Mouse (Mus musculus) heart, postnatal 4 days (tissue): ENCODE data around the gene Gm21852. TPM values are rescaled to one million over a fixed set of nuclear protein-coding genes. Genes with fewer than 3 reads are reported as not detected.
"Not testable (repeated sequence)": the region's sequence is repeated elsewhere in the genome, so short reads cannot be mapped to it uniquely, and the experiment has no call there.

Source experiments
- DNase-seq: peaks from one replicate; pipeline ENCODE4 v3.0.0; 2021
- microRNA-seq, 2 experiments: library from miRNA; unstranded; fragments of <30 nt; microRNA quantifications; one replicate each; pipeline ENCODE4 v1.2.0; 2021 to 2022
- total RNA-seq, 2 experiments: library from RNA; stranded (reverse); gene quantifications; 2 replicates each; pipeline ENCODE4 v1.2.3; 2021

Gm21852 gene
- not detected for total RNA-seq

DNA sequence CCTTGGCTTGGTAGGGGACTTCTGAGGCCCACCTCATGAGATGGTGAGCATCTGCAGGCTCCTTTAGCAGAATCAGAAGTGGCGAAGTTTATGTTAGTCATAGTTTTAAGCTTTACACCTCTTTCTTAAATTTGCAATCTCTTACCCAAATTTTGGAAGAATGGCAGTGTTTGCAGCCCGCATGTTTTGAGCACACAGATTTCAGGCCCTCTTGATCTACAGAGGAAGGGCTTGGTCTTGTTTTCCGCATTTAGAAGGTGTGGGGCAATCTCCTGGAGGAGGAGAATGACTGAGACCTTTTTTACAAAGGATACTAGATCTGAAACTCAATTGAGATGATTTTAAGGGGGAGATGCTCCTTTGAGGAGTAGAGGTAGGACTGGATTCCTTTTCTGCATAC is at the start of gene Gm21852:
Gene Gm21852 (minus strand): TSS at position 101 of the 400 bp plus-strand sequence.
- DNase-seq: not testable (repeated sequence)

Small RNA genes lying within 50 kb of the gene (microRNA-seq; reads per million reads assigned to microRNA genes)
- gene Gm27466: 0 reads per million in 2 experiments
- 0 reads per million in 2 experiments for gene Gm28018

Other genes with a start within 250 kb of the Gm21852 start
- gene Gm21797, start 123.8 kb upstream of the Gm21852 start, total RNA-seq: not detected
- not detected for gene Gm20795, start 152.9 kb upstream of the Gm21852 start, total RNA-seq